Mouse (Mus musculus) heart, adult 2 months (tissue): Measurements from ENCODE around the gene Ndrg4.

Experiments
- CTCF ChIP-seq: fragments of 200-600 bp; IDR thresholded peaks from 2 replicates; pipeline ENCODE4 v1.8.1; 2022; ENCODE audit warnings: antibody characterized with exemption, mild to moderate bottlenecking, moderate library complexity
- EP300 ChIP-seq: fragments of 200-500 bp; IDR thresholded peaks from 2 replicates; pipeline ENCODE4 v1.6.1; 2011; ENCODE audit warnings: low read depth, low read length, control low read depth; ENCODE audit not compliant: insufficient read depth

DNA sequence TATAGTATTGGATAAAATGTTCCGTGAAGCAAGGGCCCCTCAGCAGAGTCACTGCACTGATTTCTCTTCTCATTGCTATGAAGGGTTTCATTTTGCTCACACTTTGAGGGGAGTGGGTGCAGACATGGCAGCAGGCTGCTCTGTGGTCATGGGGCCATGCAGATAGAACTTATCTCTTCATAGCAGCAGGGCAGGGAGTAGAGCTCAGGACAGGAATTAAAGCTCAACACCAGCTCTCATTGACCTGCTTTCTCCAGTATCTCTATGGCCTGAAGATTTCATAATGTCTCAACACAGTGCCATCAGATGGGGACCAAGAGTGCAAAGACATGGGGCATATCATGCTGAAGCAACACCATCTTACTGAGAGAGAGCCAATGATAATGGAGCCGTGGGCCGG is 28.5 kb upstream of the Ndrg4 start:
- TF ChIP-seq EP300 (no peak), CTCF (no peak)
